Mouse (Mus musculus): ENCODE results near the gene Hist1h4h. TPM values are rescaled to one million over a fixed set of nuclear protein-coding genes. Genes with fewer than 3 reads are reported as not detected.
"Not testable (repeated sequence)": the region's sequence is repeated elsewhere in the genome, so short reads cannot be mapped to it uniquely, and the experiment has no call there.

Gene Hist1h4h
- polyA plus RNA-seq, 1 experiment from 2014 or later = 2.1 TPM

- Histone ChIP-seq H3K27ac (ENCODE audit: low read depth, low read length) (no peak overlapping the region), H3K4me1 (ENCODE audit: control insufficient read depth, insufficient read depth, low read length) (no peaks in the 10 kb centered on the region), H3K4me3 (ENCODE audit: low read depth, low read length) (no peak overlapping the region), H3K9me3 (replicated peaks; ENCODE audit: control insufficient read depth, low read length) (no peaks in the 10 kb centered on the region), H3K9ac (ENCODE audit: low read depth, low read length) (no peak overlapping the region), H3K4me2 (no peak overlapping the region), H3K36me3 (ENCODE audit: control insufficient read depth, insufficient read depth, low read length) (no peaks in the 10 kb centered on the region), H3K27me3 (ENCODE audit: control insufficient read depth, insufficient read depth, low read length) (no peaks in the 10 kb centered on the region)
- ATAC-seq (replicated peaks; ENCODE audit: insufficient number of reproducible peaks, low FRiP score, low TSS enrichment) = no peak
- WGBS (ENCODE audit: insufficient replicate concordance) = 76% methylated on average over 2 of the region's 2 CpGs
Measured at GRCm38 (mm10) chr13:23564482-23564881, 33.6 kb downstream of the Hist1h4h start.

DNA sequence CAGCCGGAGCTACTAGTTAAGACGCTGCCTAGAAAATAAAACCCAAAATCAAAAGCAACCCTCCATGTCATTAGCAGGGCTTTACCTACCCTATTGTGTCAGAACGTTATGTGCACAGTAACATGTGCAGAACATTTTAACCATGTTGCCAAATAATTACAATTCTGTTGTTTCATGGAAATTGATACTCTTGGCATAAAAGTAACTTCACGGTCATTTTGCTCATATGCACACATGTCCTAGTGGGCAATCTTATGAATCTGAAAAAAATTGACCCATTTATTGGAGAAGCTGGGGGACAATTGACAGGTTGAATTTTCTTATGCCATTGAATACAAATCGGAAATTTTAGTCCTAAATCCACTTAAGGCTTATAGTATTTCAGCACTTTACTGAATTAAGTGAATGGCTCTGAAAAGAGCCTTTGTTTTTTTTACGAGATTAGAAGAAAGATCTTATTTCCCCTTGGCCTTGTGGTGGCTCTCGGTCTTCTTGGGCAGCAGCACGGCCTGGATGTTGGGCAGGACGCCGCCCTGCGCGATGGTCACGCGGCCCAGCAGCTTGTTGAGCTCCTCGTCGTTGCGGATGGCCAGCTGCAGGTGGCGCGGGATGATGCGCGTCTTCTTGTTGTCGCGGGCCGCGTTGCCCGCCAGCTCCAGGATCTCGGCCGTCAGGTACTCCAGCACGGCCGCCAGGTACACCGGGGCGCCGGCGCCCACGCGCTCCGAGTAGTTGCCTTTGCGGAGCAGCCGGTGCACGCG is 39.6 kb downstream of the Hist1h4h start:
- H3K36me3 ChIP-seq (ENCODE audit: control insufficient read depth, insufficient read depth, low read length); H3K27me3 ChIP-seq (ENCODE audit: control insufficient read depth, insufficient read depth, low read length); H3K9me3 ChIP-seq (replicated peaks; ENCODE audit: control insufficient read depth, low read length); H3K4me1 ChIP-seq (ENCODE audit: control insufficient read depth, insufficient read depth, low read length): not testable (repeated sequence)
- whole genome bisulfite sequencing (ENCODE audit: insufficient replicate concordance) = 4% methylated on average over 23 of the region's 41 CpGs
- H3K9ac ChIP-seq (ENCODE audit: low read depth, low read length) = peak overlapping the region; percentile 62
- peak; percentile 5; the same call in 1 of the 2 replicates for ATAC-seq (replicated peaks; ENCODE audit: insufficient number of reproducible peaks, low FRiP score, low TSS enrichment)
- H3K4me3 ChIP-seq (ENCODE audit: low read depth, low read length) = peak overlapping the region; percentile 51
- peak overlapping the region; percentile 96 for H3K27ac ChIP-seq (ENCODE audit: low read depth, low read length)
- peak overlapping the region; percentile 75 for H3K4me2 ChIP-seq

DNA sequence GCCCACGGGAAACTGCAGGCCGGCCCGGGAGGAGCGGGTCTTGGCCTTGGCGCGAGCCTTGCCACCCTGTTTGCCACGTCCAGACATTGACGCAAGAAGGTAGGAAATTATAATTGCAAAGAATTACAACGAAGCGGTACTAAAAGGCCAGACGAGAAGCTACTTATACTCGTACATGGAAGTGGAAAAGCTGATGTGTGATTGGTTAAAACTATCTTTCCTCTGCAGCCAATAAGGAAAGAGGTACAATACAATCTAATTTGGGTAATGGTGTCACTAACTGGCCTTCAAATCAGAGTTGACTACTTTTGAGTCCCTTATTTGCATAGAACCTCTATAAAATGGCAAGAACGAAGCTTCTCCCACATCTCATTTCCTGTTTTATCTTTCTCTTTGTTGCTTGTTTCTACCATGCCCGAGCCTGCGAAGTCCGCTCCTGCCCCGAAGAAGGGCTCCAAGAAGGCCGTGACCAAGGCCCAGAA is 40.2 kb downstream of the Hist1h4h start, which contains the start of the genes Hist1h2ae and Hist1h2bg:
TSS of gene Hist1h2ae (minus strand) at position 199 of the 482 bp plus-strand sequence.
TSS of gene Hist1h2bg (plus strand) at position 375 of the 482 bp plus-strand sequence.
- 0% methylated on average over 18 of the region's 18 CpGs for WGBS (ENCODE audit: insufficient replicate concordance)
- ATAC-seq (replicated peaks; ENCODE audit: insufficient number of reproducible peaks, low FRiP score, low TSS enrichment) = peak; percentile 85
- peak within 1 kb of the TSS; percentile 96 for H3K27ac ChIP-seq (ENCODE audit: low read depth, low read length)
- peaks cover 5% of the 10 kb centered on the region; the same call in 1 of the 2 replicates for H3K4me1 ChIP-seq (ENCODE audit: control insufficient read depth, insufficient read depth, low read length)
- H3K36me3 ChIP-seq (ENCODE audit: control insufficient read depth, insufficient read depth, low read length) = no peaks in the 10 kb centered on the region
- peak within 1 kb of the TSS; percentile 75 for H3K4me2 ChIP-seq
- no peaks in the 10 kb centered on the region for H3K9me3 ChIP-seq (replicated peaks; ENCODE audit: control insufficient read depth, low read length)
- H3K9ac ChIP-seq (ENCODE audit: low read depth, low read length) = peak within 1 kb of the TSS; percentile 78
- peak within 1 kb of the TSS; percentile 51 for H3K4me3 ChIP-seq (ENCODE audit: low read depth, low read length)
- H3K27me3 ChIP-seq (ENCODE audit: control insufficient read depth, insufficient read depth, low read length) = no peaks in the 10 kb centered on the region

DNA sequence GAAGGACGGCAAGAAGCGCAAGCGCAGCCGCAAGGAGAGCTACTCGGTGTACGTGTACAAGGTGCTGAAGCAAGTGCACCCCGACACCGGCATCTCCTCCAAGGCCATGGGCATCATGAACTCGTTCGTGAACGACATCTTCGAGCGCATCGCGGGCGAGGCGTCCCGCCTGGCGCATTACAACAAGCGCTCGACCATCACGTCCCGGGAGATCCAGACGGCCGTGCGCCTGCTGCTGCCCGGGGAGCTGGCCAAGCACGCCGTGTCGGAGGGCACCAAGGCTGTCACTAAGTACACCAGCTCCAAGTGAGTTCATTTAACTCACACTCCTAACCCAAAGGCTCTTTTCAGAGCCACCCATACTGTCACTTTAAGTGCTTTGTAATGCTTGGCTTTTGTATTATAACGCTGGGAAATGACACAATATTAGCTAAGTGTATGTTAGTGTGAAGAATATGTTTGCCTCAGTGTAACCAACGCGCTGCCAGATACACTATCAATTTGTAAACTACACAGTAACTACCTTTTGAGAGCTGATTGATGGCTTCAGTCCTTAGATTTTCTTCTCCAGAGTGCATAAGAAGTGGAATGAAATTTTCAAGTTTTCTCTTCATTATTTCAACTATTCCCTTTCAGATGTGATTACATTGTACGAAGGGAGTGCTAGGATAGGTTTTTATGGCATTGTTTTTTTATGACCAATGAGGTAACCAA is 40.8 kb downstream of the Hist1h4h start:
- not testable (repeated sequence) for H3K27me3 ChIP-seq (ENCODE audit: control insufficient read depth, insufficient read depth, low read length); H3K4me1 ChIP-seq (ENCODE audit: control insufficient read depth, insufficient read depth, low read length); H3K36me3 ChIP-seq (ENCODE audit: control insufficient read depth, insufficient read depth, low read length); H3K9me3 ChIP-seq (replicated peaks; ENCODE audit: control insufficient read depth, low read length); ATAC-seq (replicated peaks; ENCODE audit: insufficient number of reproducible peaks, low FRiP score, low TSS enrichment)
- H3K4me2 ChIP-seq = peak overlapping the region; percentile 75
- peak overlapping the region; percentile 78 for H3K9ac ChIP-seq (ENCODE audit: low read depth, low read length)
- 4% methylated on average over 10 of the region's 34 CpGs for WGBS (ENCODE audit: insufficient replicate concordance)
- H3K4me3 ChIP-seq (ENCODE audit: low read depth, low read length) = peak overlapping the region; percentile 51
- peak overlapping the region; percentile 96 for H3K27ac ChIP-seq (ENCODE audit: low read depth, low read length)

DNA sequence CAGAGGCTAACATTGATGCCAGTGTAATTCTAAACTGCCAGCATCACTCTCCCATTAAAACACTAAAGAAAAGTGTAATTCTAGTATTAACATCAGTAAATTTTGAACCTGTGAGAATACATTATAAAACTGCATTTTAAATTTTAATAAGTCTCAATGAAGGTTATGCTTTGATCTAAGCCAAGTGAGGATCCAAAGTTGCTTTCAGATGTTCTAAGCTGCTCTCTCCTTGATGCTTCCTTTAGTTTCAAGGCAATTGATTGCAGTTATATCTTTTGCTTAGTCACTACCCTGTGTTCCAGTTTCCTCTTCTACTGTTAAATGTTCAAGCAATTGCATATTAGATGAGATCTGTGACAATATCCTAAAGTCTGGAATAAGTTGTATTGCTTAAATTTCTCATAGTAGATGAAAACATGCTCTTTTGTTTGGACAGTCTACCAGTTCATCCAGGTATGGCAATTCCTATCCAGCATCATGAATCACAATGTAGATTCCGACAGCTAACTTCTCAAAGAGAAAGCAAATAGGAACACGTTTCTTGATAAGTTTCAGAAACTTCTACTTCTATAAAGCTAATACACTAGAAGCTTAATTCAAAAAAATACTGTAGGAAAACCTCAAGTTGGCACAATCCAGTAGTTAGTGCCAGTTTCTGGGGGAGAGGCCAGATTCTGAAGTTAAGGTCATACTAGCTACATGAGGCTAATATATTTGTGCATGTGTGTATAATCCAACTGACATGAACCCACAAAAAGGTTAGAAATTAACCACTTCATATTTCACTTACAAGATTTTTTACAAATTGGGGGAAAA is 41.6 kb downstream of the Hist1h4h start:
- Histone ChIP-seq H3K27me3 (ENCODE audit: control insufficient read depth, insufficient read depth, low read length) (no peaks in the 10 kb centered on the region), H3K4me2 (peak overlapping the region; percentile 75), H3K36me3 (ENCODE audit: control insufficient read depth, insufficient read depth, low read length) (no peaks in the 10 kb centered on the region), H3K9ac (ENCODE audit: low read depth, low read length) (peak overlapping the region; percentile 78; the same call in 1 of the 2 replicates), H3K4me3 (ENCODE audit: low read depth, low read length) (peak overlapping the region; percentile 51), H3K4me1 (ENCODE audit: control insufficient read depth, insufficient read depth, low read length) (peaks cover 10% of the 10 kb centered on the region), H3K9me3 (replicated peaks; ENCODE audit: control insufficient read depth, low read length) (no peaks in the 10 kb centered on the region), H3K27ac (ENCODE audit: low read depth, low read length) (peak overlapping the region; percentile 96)
- WGBS (ENCODE audit: insufficient replicate concordance) = 40% methylated on average over 2 of the region's 2 CpGs
- ATAC-seq (replicated peaks; ENCODE audit: insufficient number of reproducible peaks, low FRiP score, low TSS enrichment) = no peak

GRCm38 (mm10) chr13:23573034-23573897 is 42.4 kb downstream of the Hist1h4h start:
- not testable (repeated sequence) for ATAC-seq (replicated peaks; ENCODE audit: insufficient number of reproducible peaks, low FRiP score, low TSS enrichment); H3K36me3 ChIP-seq (ENCODE audit: control insufficient read depth, insufficient read depth, low read length); H3K9me3 ChIP-seq (replicated peaks; ENCODE audit: control insufficient read depth, low read length); H3K27me3 ChIP-seq (ENCODE audit: control insufficient read depth, insufficient read depth, low read length)
- peak overlapping the region; percentile 75 for H3K4me2 ChIP-seq
- 13% methylated on average over 17 of the region's 20 CpGs for WGBS (ENCODE audit: insufficient replicate concordance)
- peak overlapping the region; percentile 96 for H3K27ac ChIP-seq (ENCODE audit: low read depth, low read length)
- H3K4me3 ChIP-seq (ENCODE audit: low read depth, low read length) = peak overlapping the region; percentile 51
- peak overlapping the region; percentile 76 for H3K9ac ChIP-seq (ENCODE audit: low read depth, low read length)
- H3K4me1 ChIP-seq (ENCODE audit: control insufficient read depth, insufficient read depth, low read length) = peaks cover 10% of the 10 kb centered on the region

- under 1% methylated on average over 30 of the region's 42 CpGs for WGBS (ENCODE audit: insufficient replicate concordance)
- peak; percentile 90 for ATAC-seq (replicated peaks; ENCODE audit: insufficient number of reproducible peaks, low FRiP score, low TSS enrichment)
- not testable (repeated sequence) for H3K36me3 ChIP-seq (ENCODE audit: control insufficient read depth, insufficient read depth, low read length); H3K27me3 ChIP-seq (ENCODE audit: control insufficient read depth, insufficient read depth, low read length); H3K9me3 ChIP-seq (replicated peaks; ENCODE audit: control insufficient read depth, low read length)
- Histone ChIP-seq H3K4me1 (ENCODE audit: control insufficient read depth, insufficient read depth, low read length) (peaks cover 10% of the 10 kb centered on the region), H3K4me2 (peak within 1 kb of the TSS; percentile 75), H3K27ac (ENCODE audit: low read depth, low read length) (peak within 1 kb of the TSS; percentile 96), H3K9ac (ENCODE audit: low read depth, low read length) (peak within 1 kb of the TSS; percentile 76), H3K4me3 (ENCODE audit: low read depth, low read length) (peak within 1 kb of the TSS; percentile 45)
Measured at GRCm38 (mm10) chr13:23573898-23574524, 43.2 kb downstream of the Hist1h4h start, which contains the start of the genes Hist1h2bf and Hist1h2ad. Gene Hist1h2bf (minus strand): TSS chr13:23574196. Gene Hist1h2ad (plus strand): TSS chr13:23574381.
